Mouse (Mus musculus) embryonic fibroblast, embryonic 13.5 days (primary cell): ENCODE measurements at regions not wholly inside any gene's neighbourhood (a gene's known extent, or its start where the extent isn't known, plus 50 kb on each side); places are given as distances from the start of the nearest gene placed in this dataset.

Experiments
- CTCF ChIP-seq: IDR thresholded peaks from 2 replicates; pipeline ENCODE4 v1.5.1; 2011; ENCODE audit warnings: mild to moderate bottlenecking, control low read depth, low read length, moderate library complexity, borderline replicate concordance; ENCODE audit not compliant: insufficient read depth
- POLR2A ChIP-seq: IDR thresholded peaks from 2 replicates; pipeline ENCODE4 v1.6.1; 2011; ENCODE audit warnings: low read depth, mild to moderate bottlenecking, control low read depth, low read length, moderate library complexity

GRCm38 (mm10) chr1:169270750-169271149, 260.5 kb downstream of the Nuf2 start:
- TF ChIP-seq CTCF (no peak), POLR2A (no peak)
